ENCODE assay signal across 7 mouse cellular contexts in the genomic region with DNA sequence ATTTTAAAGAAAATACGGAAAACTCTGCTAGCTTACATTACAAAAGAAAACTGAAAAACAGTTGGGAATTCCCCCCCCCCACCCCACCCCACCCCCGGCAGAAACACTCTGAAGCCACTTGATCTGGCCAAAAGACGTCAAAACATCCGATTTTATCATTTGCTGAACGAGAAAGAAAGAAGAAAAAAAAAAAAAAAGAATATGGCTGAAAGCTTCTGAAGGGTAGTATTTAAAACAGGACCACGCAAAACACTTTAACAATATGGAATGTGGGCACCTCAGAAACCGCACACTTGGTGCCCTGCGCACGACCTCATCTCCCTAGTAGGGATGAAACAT. TPM values are rescaled to one million over a fixed set of nuclear protein-coding genes. Genes with fewer than 3 reads are reported as not detected.
DNase-seq lines count a peak whose midpoint lies in the region; ATAC-seq lines count a peak whose summit lies in the region.

No protein-coding gene starts in this region.

- peak overlapping the region; percentile 92; the same call in 1 of the 2 replicates for H3K9ac ChIP-seq in limb, embryonic 15.5 days
- peak overlapping the region; percentile 84; the same call in 1 of the 2 replicates for H3K9ac ChIP-seq in stomach, embryonic 15.5 days

- no peak for DNase-seq in forebrain, embryonic 10.5 days (ENCODE audit: extremely low spot score, low spot score)
- no peak for DNase-seq in cerebellum, adult 9-11 months
- DNase-seq in right cerebral cortex, postnatal 36 days (ENCODE audit: low spot score in 2 of 2), result no peak

- H3K4me2 ChIP-seq in limb, embryonic 15.5 days, result peak overlapping the region; percentile 49
- H3K4me2 ChIP-seq in stomach, embryonic 15.5 days, result peak overlapping the region; percentile 55

- H3K27ac ChIP-seq in forebrain, embryonic 10.5 days, result peak overlapping the region; percentile 98
- H3K27ac ChIP-seq in limb, embryonic 15.5 days, result peak overlapping the region; percentile 98; the same call in 1 of the 2 replicates
- H3K27ac ChIP-seq in stomach, embryonic 15.5 days, result no peak overlapping the region; the same call in 1 of the 2 replicates

- no peaks in the 10 kb centered on the region for H3K9me3 ChIP-seq in megakaryocyte, embryonic 14.5 days
- no peaks in the 10 kb centered on the region for H3K9me3 ChIP-seq in forebrain, embryonic 10.5 days
- no peaks in the 10 kb centered on the region for H3K9me3 ChIP-seq in limb, embryonic 15.5 days
- no peaks in the 10 kb centered on the region for H3K9me3 ChIP-seq in stomach, embryonic 15.5 days

- H3K36me3 ChIP-seq in megakaryocyte, embryonic 14.5 days (replicated peaks; ENCODE audit: low read length), result peaks cover 17% of the 10 kb centered on the region
- no peaks in the 10 kb centered on the region for H3K36me3 ChIP-seq in forebrain, embryonic 10.5 days (replicated peaks)
- no peaks in the 10 kb centered on the region for H3K36me3 ChIP-seq in limb, embryonic 15.5 days
- no peaks in the 10 kb centered on the region for H3K36me3 ChIP-seq in stomach, embryonic 15.5 days

- H3K4me1 ChIP-seq in megakaryocyte, embryonic 14.5 days, result peaks cover 58% of the 10 kb centered on the region
- peaks cover 22% of the 10 kb centered on the region for H3K4me1 ChIP-seq in forebrain, embryonic 10.5 days
- peaks cover 18% of the 10 kb centered on the region for H3K4me1 ChIP-seq in limb, embryonic 15.5 days
- peaks cover 3% of the 10 kb centered on the region; the same call in 1 of the 2 replicates for H3K4me1 ChIP-seq in stomach, embryonic 15.5 days

- no peak for ATAC-seq in megakaryocyte, adult 5-6 weeks (ENCODE audit: poor library complexity, severe bottlenecking)
- no peak for ATAC-seq in limb, embryonic 15.5 days (ENCODE audit: insufficient number of reproducible peaks, low FRiP score, low TSS enrichment, low read depth)
- ATAC-seq in stomach, embryonic 15.5 days (ENCODE audit: insufficient read depth, low FRiP score, low read depth), result no peak

- H3K4me3 ChIP-seq in megakaryocyte, embryonic 14.5 days (replicated peaks), result peak overlapping the region; percentile 99
- peak overlapping the region; percentile 91 for H3K4me3 ChIP-seq in forebrain, embryonic 10.5 days
- peak overlapping the region; percentile 93 for H3K4me3 ChIP-seq in limb, embryonic 15.5 days
- peak overlapping the region; percentile 98 for H3K4me3 ChIP-seq in stomach, embryonic 15.5 days (replicated peaks)

- no peaks in the 10 kb centered on the region for H3K27me3 ChIP-seq in megakaryocyte, embryonic 14.5 days (replicated peaks)
- no peaks in the 10 kb centered on the region for H3K27me3 ChIP-seq in forebrain, embryonic 10.5 days (ENCODE audit: poor library complexity, severe bottlenecking)
- no peaks in the 10 kb centered on the region for H3K27me3 ChIP-seq in limb, embryonic 15.5 days
- H3K27me3 ChIP-seq in stomach, embryonic 15.5 days (replicated peaks), result no peaks in the 10 kb centered on the region

- 0% methylated on average over 9 of the region's 9 CpGs for WGBS in forebrain, embryonic 10.5 days
- WGBS in limb, embryonic 15.5 days, result under 1% methylated on average over 9 of the region's 9 CpGs
- WGBS in stomach, embryonic 15.5 days, result under 1% methylated on average over 9 of the region's 9 CpGs

RNA-seq across cellular contexts. Expression of gene Rsbn1l, which starts 5.7 kb away (rescaled TPM):
- polyA plus RNA-seq in megakaryocyte, embryonic 14.5 days (2012; ENCODE audit: insufficient read depth, low replicate concordance), result 15.8 and 22.7 TPM in 2 replicates
- total RNA-seq in megakaryocyte, adult 5-6 weeks (2015), result 27.6 and 31.7 TPM in 2 replicates
- total RNA-seq in megakaryocyte, adult 5-6 weeks (2017), result 42.2 and 52.9 TPM in 2 replicates
- polyA plus RNA-seq in forebrain, embryonic 10.5 days (2016; fragmentation: Nextera tagmentation; extraction: Ambion mirVana), result 5.2 and 5.6 TPM in 2 replicates
- 2.8 and 5.0 TPM in 2 replicates for polyA plus RNA-seq in limb, embryonic 15.5 days (2015; fragmentation: Nextera tagmentation; extraction: Ambion mirVana)
- 5.2 and 5.4 TPM in 2 replicates for polyA plus RNA-seq in stomach, embryonic 15.5 days (2015; fragmentation: Nextera tagmentation; extraction: Ambion mirVana)
